Mouse (Mus musculus) limb, embryonic 15.5 days (tissue): Measurements from ENCODE around the gene Arpp21. TPM values are rescaled to one million over a fixed set of nuclear protein-coding genes. Genes with fewer than 3 reads are reported as not detected.

Source experiments
- ATAC-seq: fragments of 200-750 bp; cut with Nextera tagmentation; 2 replicates; pipeline ENCODE4 v1.8.0; 2017; ENCODE audit warnings: low read depth, moderate TSS enrichment; ENCODE audit not compliant: insufficient number of reproducible peaks, low FRiP score, low TSS enrichment
- H3K27ac ChIP-seq: fragments of 300-500 bp; sonication (generic); 2 replicates; pipeline ENCODE4 v1.5.1; 2015; ENCODE audit warnings: moderate library complexity, mild to moderate bottlenecking, inconsistent platforms
- H3K27me3 ChIP-seq: fragments of 300-500 bp; sonication (generic); 2 replicates; pipeline ENCODE4 v1.6.1; 2015; ENCODE audit warnings: inconsistent platforms
- H3K36me3 ChIP-seq: fragments of 300-500 bp; sonication (generic); 2 replicates; pipeline ENCODE4 v1.6.1; 2015; ENCODE audit warnings: inconsistent platforms
- H3K4me1 ChIP-seq: fragments of 300-500 bp; sonication (generic); 2 replicates; pipeline ENCODE4 v1.6.1; 2015; ENCODE audit warnings: inconsistent platforms
- H3K4me2 ChIP-seq: fragments of 300-500 bp; sonication (generic); 2 replicates; pipeline ENCODE4 v1.6.1; 2015; ENCODE audit warnings: mild to moderate bottlenecking, inconsistent platforms
- H3K4me3 ChIP-seq: fragments of 300-500 bp; sonication (generic); 2 replicates; pipeline ENCODE4 v1.5.1; 2015; ENCODE audit warnings: mild to moderate bottlenecking, inconsistent platforms
- H3K9ac ChIP-seq: fragments of 300-500 bp; sonication (generic); 2 replicates; pipeline ENCODE4 v1.6.1; 2015; ENCODE audit warnings: inconsistent platforms
- H3K9me3 ChIP-seq: fragments of 300-500 bp; sonication (generic); 2 replicates; pipeline ENCODE4 v1.6.1; 2016; ENCODE audit warnings: inconsistent platforms
- WGBS: fragments of 180-500 bp; shearing (Covaris S2); methylation state at CpG from one replicate; pipeline ENCODE4 v1.1.7; 2015; 5-methylcytosine and 5-hydroxymethylcytosine counted together
- polyA plus RNA-seq: library from polyadenylated mRNA; unstranded; fragments of >200 nt; fragmentation: Nextera tagmentation; extraction: Ambion mirVana; gene quantifications from 2 replicates; pipeline ENCODE4 v1.2.1, GENCODE M21; 2015

Gene Arpp21
- polyA plus RNA-seq, 1 experiment from 2014 or later = 13.1 TPM

DNA sequence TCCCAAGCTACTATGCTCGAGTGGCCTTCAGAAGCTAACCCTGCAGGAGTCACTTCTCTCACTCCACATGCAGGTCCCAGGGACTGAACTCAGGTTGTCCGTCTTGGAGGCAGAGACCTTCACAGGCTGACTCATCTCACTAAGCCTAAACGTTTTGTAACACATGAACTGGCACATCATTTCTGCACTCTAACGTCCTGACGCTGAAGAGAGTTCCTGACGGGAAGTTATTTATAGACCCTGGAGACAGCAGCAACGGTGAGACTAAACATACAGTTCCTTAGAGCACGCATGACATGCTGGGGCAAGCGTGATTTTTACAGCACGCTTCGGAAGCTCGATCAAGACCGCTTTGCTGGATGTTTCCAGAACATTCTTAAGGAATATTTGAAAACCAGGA, 8.6 kb downstream of the Arpp21 start:
- Histone ChIP-seq H3K9me3 (no peaks in the 10 kb centered on the region), H3K4me3 (no peak overlapping the region), H3K4me1 (no peaks in the 10 kb centered on the region), H3K36me3 (no peaks in the 10 kb centered on the region), H3K9ac (no peak overlapping the region), H3K4me2 (no peak overlapping the region), H3K27ac (no peak overlapping the region), H3K27me3 (no peaks in the 10 kb centered on the region; the same call in 1 of the 2 replicates)
- no peak for ATAC-seq
- WGBS = 49% methylated on average over 13 of the region's 13 CpGs

DNA sequence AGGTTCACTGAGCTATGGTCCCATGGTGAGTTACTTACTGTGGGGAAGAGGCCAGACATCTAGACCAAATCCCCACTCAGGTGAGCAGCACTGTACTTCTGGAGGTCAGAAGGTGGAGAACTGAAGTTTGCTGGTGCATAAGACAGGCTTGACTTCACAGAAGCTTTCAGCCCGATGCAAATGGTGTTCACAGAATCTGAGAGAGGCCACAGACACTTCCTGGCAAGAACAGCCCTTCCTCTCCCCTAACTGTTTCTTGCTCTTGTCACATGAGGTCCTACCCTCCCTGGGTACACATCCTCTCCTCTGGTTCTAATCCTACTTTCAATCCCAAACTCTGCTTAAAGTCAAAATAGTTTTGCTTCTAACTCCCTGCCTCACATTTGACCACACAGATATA, 9.2 kb downstream of the Arpp21 start:
- H3K9me3 ChIP-seq = no peaks in the 10 kb centered on the region
- no peak for ATAC-seq
- 46% methylated on average over 1 of the region's 1 CpGs for WGBS

DNA sequence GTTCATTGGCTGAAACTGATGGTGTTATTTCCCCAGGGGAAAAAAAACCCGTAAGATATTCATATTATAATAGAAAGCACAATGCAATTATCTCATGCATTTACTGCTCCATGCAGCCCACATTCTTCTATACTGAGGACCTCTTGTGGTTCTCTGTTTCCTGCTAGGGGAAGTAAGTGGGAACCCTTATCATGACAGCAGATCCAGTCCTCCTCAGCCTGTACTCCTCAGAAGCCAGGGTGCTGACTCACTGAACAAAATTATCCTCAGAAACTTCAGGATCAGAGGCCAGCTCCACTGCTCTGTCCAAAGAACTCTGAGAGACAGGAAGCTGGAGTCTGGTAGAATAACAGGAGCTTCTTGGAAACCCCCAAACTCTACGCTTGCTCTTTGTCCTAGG, 10.7 kb downstream of the Arpp21 start:
- WGBS = 64% methylated on average over 2 of the region's 2 CpGs
- no peak overlapping the region for H3K4me2 ChIP-seq

More for the DNA sequence above, 9.2 kb downstream of the Arpp21 start:
- Histone ChIP-seq H3K9ac (no peak overlapping the region), H3K27me3 (no peaks in the 10 kb centered on the region; the same call in 1 of the 2 replicates), H3K4me3 (no peak overlapping the region), H3K4me1 (no peaks in the 10 kb centered on the region), H3K36me3 (no peaks in the 10 kb centered on the region), H3K27ac (no peak overlapping the region), H3K4me2 (no peak overlapping the region)

GRCm38 (mm10) chr9:112219372-112219771, 16.4 kb downstream of the Arpp21 start:
- Histone ChIP-seq H3K4me1 (peaks cover 4% of the 10 kb centered on the region; the same call in 1 of the 2 replicates), H3K4me2 (no peak overlapping the region), H3K9me3 (no peaks in the 10 kb centered on the region), H3K27me3 (no peaks in the 10 kb centered on the region), H3K27ac (no peak overlapping the region), H3K36me3 (no peaks in the 10 kb centered on the region), H3K4me3 (no peak overlapping the region), H3K9ac (no peak overlapping the region)
- 80% methylated on average over 8 of the region's 8 CpGs for WGBS
- no peak for ATAC-seq

More for the DNA sequence above, 10.7 kb downstream of the Arpp21 start:
- Histone ChIP-seq H3K27me3 (no peaks in the 10 kb centered on the region), H3K4me1 (no peaks in the 10 kb centered on the region), H3K9ac (no peak overlapping the region), H3K27ac (no peak overlapping the region), H3K4me3 (no peak overlapping the region), H3K36me3 (no peaks in the 10 kb centered on the region), H3K9me3 (no peaks in the 10 kb centered on the region)
- no peak for ATAC-seq

DNA sequence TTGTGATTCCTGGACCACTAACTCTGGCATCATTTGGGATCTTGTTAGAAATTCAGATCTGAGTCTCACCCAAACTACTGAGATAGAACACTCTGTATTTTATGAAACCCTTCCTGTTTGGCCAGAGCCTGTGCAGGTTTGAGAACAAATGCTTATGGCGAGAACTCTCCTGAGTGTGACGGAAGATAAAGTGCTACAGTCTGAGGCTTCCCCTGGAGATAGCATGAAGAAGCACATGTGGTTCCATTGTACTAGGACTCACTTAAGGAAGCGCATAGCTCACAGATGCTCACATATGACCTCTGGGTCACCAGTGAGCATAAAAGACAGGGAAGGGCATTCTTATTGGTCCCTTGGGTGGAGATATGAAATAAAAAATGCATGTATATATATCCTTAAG, 17.5 kb downstream of the Arpp21 start:
- peaks cover 4% of the 10 kb centered on the region; the same call in 1 of the 2 replicates for H3K4me1 ChIP-seq
- no peaks in the 10 kb centered on the region for H3K9me3 ChIP-seq
- no peak overlapping the region for H3K9ac ChIP-seq
- H3K27ac ChIP-seq = no peak overlapping the region
- no peaks in the 10 kb centered on the region for H3K27me3 ChIP-seq
- no peaks in the 10 kb centered on the region for H3K36me3 ChIP-seq
- H3K4me2 ChIP-seq = no peak overlapping the region
- ATAC-seq = no peak
- whole genome bisulfite sequencing = 78% methylated on average over 3 of the region's 3 CpGs
- H3K4me3 ChIP-seq = no peak overlapping the region

DNA sequence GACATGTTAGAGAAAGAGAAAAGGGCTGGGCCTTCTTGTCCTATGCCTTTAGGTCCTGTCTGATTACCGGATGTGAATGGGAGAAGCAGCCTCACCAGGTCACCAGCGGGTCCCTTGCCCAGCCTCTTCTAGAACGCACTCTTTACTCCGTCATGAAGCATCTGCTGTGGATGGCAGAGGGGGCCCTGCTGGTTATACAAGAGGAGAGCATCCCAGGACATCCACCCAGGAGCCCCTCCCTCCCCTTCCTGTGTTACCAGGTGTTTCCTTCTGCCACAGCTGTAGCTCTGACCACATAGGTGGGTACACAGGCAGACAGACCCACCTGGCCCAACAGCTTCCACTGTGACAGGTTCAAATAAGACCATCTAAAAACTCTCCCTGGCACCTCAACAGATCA, 18.6 kb downstream of the Arpp21 start:
- H3K4me2 ChIP-seq = no peak overlapping the region
- no peak overlapping the region for H3K27ac ChIP-seq
- no peaks in the 10 kb centered on the region for H3K27me3 ChIP-seq
- no peaks in the 10 kb centered on the region for H3K36me3 ChIP-seq
- H3K4me3 ChIP-seq = no peak overlapping the region
- 65% methylated on average over 4 of the region's 4 CpGs for WGBS
- ATAC-seq = no peak
- H3K4me1 ChIP-seq = peaks cover 4% of the 10 kb centered on the region; the same call in 1 of the 2 replicates
- H3K9ac ChIP-seq = no peak overlapping the region
- H3K9me3 ChIP-seq = no peaks in the 10 kb centered on the region

GRCm38 (mm10) chr9:112215030-112215806, 20.5 kb downstream of the Arpp21 start:
- no peak overlapping the region for H3K9ac ChIP-seq
- no peaks in the 10 kb centered on the region for H3K27me3 ChIP-seq
- H3K4me3 ChIP-seq = no peak overlapping the region
- H3K4me1 ChIP-seq = peaks cover 4% of the 10 kb centered on the region; the same call in 1 of the 2 replicates
- no peak overlapping the region for H3K4me2 ChIP-seq
- no peak for ATAC-seq
- H3K9me3 ChIP-seq = no peaks in the 10 kb centered on the region
- 26% methylated on average over 10 of the region's 10 CpGs for WGBS
- H3K36me3 ChIP-seq = no peaks in the 10 kb centered on the region
- H3K27ac ChIP-seq = no peak overlapping the region

GRCm38 (mm10) chr9:112213411-112214255, 22.1 kb downstream of the Arpp21 start:
- Histone ChIP-seq H3K4me2 (no peak overlapping the region), H3K27me3 (no peaks in the 10 kb centered on the region), H3K36me3 (no peaks in the 10 kb centered on the region), H3K4me1 (peaks cover 4% of the 10 kb centered on the region; the same call in 1 of the 2 replicates), H3K9me3 (no peaks in the 10 kb centered on the region), H3K27ac (no peak overlapping the region), H3K9ac (no peak overlapping the region), H3K4me3 (no peak overlapping the region)
- WGBS = 44% methylated on average over 10 of the region's 10 CpGs
- ATAC-seq = no peak

DNA sequence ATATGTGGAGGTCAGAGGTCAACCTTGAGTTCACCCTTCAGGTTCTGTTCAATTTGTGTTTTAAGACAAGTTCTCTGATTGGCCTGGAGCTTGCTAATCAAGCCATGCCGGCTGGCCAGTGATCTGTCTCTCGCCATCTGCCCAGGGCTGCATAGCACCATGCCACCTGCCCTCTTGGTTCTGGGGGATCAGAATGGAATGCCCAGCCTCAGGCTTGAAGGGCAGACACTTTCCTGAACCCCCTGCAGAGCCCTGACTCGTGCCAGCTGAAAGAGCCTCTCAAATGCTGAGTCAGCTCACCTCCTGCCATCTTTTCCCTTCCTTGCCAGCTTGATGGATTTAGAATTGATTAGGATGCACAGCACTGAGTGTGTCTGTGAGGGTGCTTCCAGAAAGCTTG, 25.9 kb downstream of the Arpp21 start:
- H3K27ac ChIP-seq = no peak overlapping the region
- no peak overlapping the region for H3K4me2 ChIP-seq
- H3K27me3 ChIP-seq = no peaks in the 10 kb centered on the region
- H3K36me3 ChIP-seq = no peaks in the 10 kb centered on the region
- WGBS = 49% methylated on average over 3 of the region's 3 CpGs
- peaks cover 6% of the 10 kb centered on the region for H3K4me1 ChIP-seq
- no peaks in the 10 kb centered on the region for H3K9me3 ChIP-seq
- ATAC-seq = no peak
- H3K9ac ChIP-seq = no peak overlapping the region
- H3K4me3 ChIP-seq = no peak overlapping the region

GRCm38 (mm10) chr9:112207767-112208166, 28.0 kb downstream of the Arpp21 start:
- Histone ChIP-seq H3K4me1 (peaks cover 6% of the 10 kb centered on the region), H3K9me3 (no peaks in the 10 kb centered on the region), H3K4me2 (no peak overlapping the region), H3K27ac (no peak overlapping the region), H3K27me3 (no peaks in the 10 kb centered on the region), H3K4me3 (no peak overlapping the region), H3K36me3 (no peaks in the 10 kb centered on the region), H3K9ac (no peak overlapping the region)
- 26% methylated on average over 4 of the region's 4 CpGs for WGBS
- ATAC-seq = peak; percentile 87

DNA sequence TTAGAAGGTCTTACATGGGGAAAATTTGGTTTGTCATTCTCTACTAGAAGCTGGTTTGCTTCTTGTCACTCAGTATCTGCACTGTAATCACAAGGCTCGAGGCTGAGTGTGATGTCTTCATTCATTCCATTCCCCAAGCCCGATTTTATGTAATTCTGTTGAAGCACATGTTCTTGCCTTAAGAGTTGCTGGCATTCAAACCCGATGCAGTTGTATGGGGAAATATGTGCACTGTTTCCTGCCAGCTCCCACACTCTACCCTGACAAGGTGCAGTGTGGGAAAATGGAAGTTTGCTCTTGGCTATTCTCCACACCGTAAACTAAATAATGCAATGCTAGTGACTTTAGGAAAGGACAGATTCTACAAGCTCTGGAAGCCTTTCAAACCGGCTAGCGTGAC, 37.4 kb downstream of the Arpp21 start:
- H3K36me3 ChIP-seq = no peaks in the 10 kb centered on the region
- no peak for ATAC-seq
- H3K4me3 ChIP-seq = no peak overlapping the region
- no peak overlapping the region for H3K27ac ChIP-seq
- H3K9me3 ChIP-seq = no peaks in the 10 kb centered on the region
- no peaks in the 10 kb centered on the region for H3K27me3 ChIP-seq
- no peak overlapping the region for H3K4me2 ChIP-seq
- H3K4me1 ChIP-seq = no peaks in the 10 kb centered on the region
- 55% methylated on average over 6 of the region's 6 CpGs for WGBS
- no peak overlapping the region for H3K9ac ChIP-seq

GRCm38 (mm10) chr9:112194049-112194448, 41.7 kb downstream of the Arpp21 start:
- H3K4me1 ChIP-seq = no peaks in the 10 kb centered on the region

More at GRCm38 (mm10) chr9:112194049-112194448, 41.7 kb downstream of the Arpp21 start:
- no peak overlapping the region for H3K27ac ChIP-seq
- no peak overlapping the region for H3K9ac ChIP-seq
- H3K27me3 ChIP-seq = no peaks in the 10 kb centered on the region
- no peak for ATAC-seq
- H3K4me2 ChIP-seq = no peak overlapping the region
- no peaks in the 10 kb centered on the region for H3K9me3 ChIP-seq
- no peak overlapping the region for H3K4me3 ChIP-seq
- no peaks in the 10 kb centered on the region for H3K36me3 ChIP-seq
